Mouse (Mus musculus) megakaryocyte progenitor cell, adult 5-6 weeks (primary cell): Measurements from ENCODE around the gene Atg2b. TPM values are rescaled to one million over a fixed set of nuclear protein-coding genes. Genes with fewer than 3 reads are reported as not detected.

Experiments used
- ATAC-seq: replicated peaks from 2 replicates; pipeline ENCODE4 v1.8.0; 2016; ENCODE audit warnings: mild to moderate bottlenecking, moderate TSS enrichment, inconsistent platforms; ENCODE audit not compliant: poor library complexity
- total RNA-seq, 2 experiments: library from RNA; stranded (forward) in 1 of 2; stranded (reverse) in 1 of 2; fragments of 157-497, 149-512 nt in 1 of 2; fragments of 200-1000 nt in 1 of 2; gene quantifications; 2 replicates each; pipeline versions ENCODE4 v1.2.3 to v1.2.4; 2015 to 2017

Gene Atg2b
- total RNA-seq, 2 experiments from 2014 or later, result 20.2 to 34.3 TPM

DNA sequence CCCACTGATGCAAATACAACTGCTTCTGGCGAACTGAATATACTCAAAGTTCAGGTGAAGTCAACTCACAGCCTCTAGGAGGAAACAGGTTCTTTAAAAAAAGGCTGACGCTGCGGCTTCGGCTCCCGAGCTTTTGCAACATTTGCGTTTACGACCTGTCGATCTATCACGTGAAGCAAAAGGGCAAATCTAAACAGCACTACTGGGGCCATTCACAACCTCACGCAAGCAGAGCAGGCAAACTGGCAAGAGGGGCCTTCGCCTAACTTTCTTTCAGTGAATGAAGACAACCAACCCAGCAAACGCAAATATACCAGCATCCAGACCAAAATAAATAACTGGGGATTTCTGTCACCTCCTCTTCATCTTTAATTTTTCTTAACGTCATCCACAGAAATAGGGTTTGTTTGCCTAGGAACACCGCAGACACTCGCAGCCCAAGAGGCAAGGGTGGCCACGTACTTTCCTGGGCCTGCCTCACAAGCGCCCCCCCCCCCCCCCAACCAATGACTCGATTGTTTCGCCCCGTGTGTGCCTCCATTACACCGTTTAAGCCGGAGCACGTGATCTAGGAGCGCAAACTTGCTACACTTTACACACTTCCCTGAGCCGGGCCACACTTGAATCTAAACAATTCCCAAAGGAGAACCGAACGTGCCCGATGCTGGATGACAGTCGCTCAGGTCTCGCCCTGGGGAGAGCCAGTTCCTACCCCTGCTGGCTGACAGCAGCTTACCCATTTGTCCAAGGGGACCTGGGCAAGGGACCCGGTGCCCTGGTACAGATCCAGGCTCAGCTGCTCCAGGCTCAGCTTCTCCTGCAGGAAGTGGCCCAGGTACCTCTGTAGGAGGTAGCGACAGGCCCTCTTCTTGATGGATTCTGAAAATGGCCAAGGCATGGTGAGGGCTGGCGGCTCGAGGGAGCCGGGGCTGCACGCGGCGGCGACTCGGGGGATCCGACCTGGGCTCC lies 794 bp downstream of the Atg2b start, which contains the start of gene Gskip:
TSS of gene Gskip (plus strand) at position 897 of the 969 bp plus-strand sequence.
- peak; percentile 52 for ATAC-seq

GRCm38 (mm10) chr12:105678762-105679161 lies 6.2 kb downstream of the Atg2b start:
- ATAC-seq, result no peak

DNA sequence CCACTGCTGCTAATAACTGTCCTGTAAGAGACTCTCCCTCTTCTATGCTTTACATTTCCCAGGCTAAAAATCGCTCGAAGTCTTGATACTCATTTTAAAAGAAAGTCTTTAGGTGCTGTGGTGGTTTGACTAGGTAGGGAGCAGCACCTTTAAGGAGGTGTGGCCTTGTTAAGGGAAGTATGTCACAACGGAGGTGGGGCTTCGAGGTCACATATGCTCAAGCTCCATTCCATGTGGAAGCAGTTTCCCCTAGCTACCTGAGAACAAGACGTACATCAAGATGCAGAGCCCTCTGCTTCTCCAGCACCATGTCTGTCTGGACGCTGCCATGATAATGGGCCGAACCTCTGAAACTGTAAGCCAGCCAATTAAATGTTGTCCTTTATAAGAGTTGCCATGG lies 6.8 kb downstream of the Atg2b start:
- no peak for ATAC-seq

DNA sequence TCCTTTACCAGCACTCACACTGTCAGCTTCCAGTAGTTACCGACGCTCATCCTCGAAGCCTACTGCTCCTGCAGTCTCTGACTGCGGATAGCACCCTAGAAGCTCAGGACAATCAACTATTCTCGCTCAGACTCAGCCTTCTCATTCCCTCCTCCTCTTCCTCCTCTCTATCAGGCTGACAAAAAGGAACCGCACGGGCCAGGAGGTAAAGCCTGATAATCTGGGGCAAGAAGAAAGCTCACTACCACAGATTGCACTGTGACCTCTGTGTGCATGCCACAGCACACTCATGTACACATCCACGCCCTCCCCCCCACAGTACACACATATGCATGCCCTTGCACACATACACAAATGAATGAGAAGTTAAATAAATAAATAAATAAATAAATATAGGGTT lies 8.7 kb downstream of the Atg2b start:
- peak; percentile 81 for ATAC-seq

DNA sequence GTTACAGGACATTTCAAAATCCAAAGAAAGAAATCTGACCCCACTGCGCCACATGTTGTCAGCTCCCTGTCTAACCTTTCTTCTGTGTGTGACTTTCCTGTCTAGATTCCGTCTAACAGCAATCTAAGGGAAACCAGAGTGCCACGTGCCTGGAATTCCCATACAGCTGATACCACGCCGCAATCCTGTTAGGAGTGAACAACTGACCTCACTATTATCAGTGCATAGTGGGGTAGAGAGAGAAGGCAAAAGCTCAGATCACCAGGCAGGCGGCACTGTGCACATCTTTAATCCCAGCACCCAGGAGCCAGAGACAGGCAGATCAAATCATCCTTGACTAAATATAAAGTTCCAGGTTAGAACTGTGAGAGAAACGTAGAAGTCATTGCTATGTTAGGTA lies 29.2 kb downstream of the Atg2b start:
- no peak for ATAC-seq

GRCm38 (mm10) chr12:105642770-105643321 lies 42.2 kb downstream of the Atg2b start:
- no peak for ATAC-seq

DNA sequence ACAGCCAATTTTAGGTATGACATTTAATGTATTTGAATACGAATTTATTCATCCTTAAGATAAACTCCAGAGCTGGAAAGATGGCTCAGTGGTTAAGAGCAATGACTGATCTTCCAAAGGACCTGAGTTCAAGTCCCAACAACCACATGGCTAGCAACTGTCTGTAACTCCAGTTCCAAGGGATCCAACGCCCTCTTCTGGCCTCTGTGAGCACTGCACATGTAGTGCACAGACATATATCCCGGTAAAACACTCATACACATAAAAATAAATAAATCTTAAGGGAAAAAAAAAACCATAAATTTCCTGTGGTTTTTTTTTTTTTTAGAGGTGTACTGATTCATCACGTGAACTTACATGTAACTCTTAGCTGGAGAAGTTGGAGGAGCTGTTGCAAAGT lies 47.5 kb downstream of the Atg2b start:
- 0 out of 2 replicates have a peak, but pooled peaks have one; percentile 31 for ATAC-seq

GRCm38 (mm10) chr12:105636551-105636950 lies 48.5 kb downstream of the Atg2b start:
- no peak for ATAC-seq

GRCm38 (mm10) chr12:105634374-105635067 lies 50.5 kb downstream of the Atg2b start:
- no peak for ATAC-seq

DNA sequence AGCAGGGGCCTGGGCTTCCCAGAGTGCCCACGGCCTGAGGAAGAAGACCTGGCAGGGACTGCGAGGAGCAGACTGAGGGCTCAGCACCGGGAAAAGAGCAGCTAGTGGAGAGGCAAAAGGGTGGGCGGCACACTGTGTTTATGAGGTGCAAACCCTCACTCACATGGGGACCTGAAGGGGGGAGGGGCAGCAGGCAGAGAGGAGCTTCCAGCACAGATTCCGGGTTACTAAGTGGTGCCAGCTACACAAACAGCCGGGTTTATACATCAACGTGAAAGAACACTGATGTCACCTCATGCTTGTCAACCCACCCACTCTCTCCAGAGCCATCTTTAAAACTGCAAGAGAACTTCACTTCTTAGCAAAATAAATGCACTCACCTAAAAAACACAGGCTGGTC lies 59.2 kb downstream of the Atg2b start:
- no peak for ATAC-seq

GRCm38 (mm10) chr12:105622981-105623539 lies 62.0 kb downstream of the Atg2b start:
- ATAC-seq, result no peak

DNA sequence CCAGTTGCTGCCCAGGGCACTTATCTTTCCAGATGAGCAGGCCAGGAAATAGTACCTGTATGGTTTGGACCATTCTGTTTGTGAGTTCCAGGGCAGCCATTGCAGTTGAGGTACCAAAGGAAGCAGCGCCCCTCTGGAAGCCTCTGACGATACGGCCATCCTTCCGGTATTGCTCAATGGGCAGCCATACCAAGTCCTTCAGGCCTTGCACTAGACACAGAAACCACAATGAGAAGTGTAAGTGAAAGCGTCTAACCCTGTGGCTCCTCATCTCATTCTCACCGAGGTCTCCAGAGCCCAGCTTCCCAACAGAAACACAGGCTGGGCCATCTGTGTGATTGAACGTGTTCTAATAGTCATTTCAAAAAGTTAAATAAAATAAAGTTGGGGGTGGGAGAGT lies 63.0 kb downstream of the Atg2b start:
- peak; percentile 83 for ATAC-seq

GRCm38 (mm10) chr12:105613559-105613958 lies 71.5 kb downstream of the Atg2b start:
- no peak for ATAC-seq

- ATAC-seq, result peak; percentile 81
These were observed 73.3 kb downstream of the Atg2b start for GRCm38 (mm10) chr12:105611748-105612147.

GRCm38 (mm10) chr12:105611045-105611444 lies 74.0 kb downstream of the Atg2b start:
- ATAC-seq, result no peak

GRCm38 (mm10) chr12:105606881-105607280 lies 78.1 kb downstream of the Atg2b start:
- ATAC-seq, result no peak

DNA sequence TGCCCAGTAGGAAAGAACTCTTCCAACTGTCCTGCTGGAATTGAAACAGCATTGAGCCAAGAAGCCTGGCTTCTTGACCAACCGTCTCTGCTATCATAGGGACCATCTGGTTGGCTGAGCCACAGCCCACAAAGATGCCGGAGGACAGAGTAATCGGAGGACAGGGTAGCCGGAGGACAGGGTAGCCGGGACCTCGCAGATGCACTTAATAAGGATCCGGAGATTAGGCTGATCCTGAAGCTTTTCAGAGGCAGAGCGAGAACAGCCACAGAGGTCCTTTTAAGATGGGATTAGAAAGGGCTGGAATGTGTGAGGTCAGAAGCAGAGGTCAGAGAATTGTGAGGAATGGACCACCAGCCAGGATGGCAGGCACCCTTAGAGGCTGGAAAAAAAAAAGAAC lies 79.8 kb downstream of the Atg2b start:
- no peak for ATAC-seq

DNA sequence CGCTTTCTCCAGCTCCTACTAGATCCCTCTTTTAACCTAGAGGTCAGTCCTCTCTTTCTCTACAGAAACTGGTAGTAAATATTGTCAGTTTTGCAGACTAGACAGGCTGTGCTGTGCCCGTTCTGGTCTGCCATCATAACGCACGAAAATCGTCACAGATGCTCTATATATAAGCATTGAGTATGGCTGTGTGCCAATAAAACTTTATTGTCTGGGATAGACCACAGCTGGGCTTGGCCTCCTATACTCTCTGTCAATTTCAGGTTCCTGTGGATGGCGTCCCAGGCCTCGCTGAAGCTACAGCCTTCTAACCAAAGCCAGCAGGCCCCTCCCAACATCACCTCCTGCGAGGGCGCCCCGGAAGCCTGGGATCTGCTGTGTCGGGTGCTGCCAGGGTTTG lies 81.1 kb downstream of the Atg2b start:
- no peak for ATAC-seq

DNA sequence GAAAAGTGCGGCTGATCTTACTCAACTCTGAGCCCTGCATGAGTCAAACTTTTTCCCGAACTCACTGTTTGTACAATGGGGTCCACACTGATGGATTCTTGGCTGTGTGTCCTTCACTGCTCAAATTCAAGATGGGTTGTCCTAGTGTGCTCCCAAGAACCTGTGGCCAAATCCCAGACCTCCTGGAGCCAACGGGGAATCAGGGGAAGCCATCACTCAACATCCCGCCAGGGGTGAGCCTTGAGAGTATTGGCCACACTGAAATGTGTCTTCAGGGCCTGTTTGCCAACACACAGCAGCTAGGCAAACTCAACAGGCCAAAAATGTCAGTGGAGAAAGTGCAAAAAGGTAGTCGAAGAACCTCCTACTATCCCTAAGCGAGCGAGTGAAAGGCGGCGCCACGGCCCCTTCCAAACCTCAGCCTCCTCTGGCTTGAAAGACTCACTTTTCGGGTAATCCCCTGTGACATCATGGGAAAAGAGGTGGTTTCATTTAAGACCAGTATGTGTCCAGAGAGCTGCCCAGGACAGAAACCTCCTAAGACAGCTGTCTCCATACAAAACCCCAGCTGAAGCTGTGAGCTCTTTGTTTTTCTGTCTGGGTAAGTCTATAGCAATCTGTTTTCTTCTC lies 82.3 kb downstream of the Atg2b start, which contains the start of gene Bdkrb1:
TSS of gene Bdkrb1 (plus strand) at position 505 of the 630 bp plus-strand sequence.
- ATAC-seq, result no peak

DNA sequence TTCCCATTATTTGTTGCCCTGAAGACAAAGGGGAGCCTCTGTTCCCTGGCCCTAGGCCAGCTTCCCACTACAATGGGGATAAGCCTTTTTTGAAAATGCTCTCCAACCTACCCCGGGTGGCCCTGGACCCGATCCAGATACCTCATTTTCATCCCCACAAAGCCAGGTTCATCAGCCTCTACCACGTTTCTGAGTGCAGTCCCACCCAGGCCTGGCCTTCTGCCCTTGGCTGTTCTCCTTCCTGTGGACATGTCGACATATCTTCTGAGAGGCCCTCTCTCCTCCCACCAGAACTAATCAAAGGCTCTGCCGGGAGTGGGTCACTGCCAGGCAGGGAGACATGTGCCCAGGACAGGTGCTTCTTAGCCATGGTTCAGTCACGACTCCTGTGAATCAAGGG lies 83.4 kb downstream of the Atg2b start:
- ATAC-seq, result no peak

- ATAC-seq, result no peak
These were observed 85.9 kb downstream of the Atg2b start for GRCm38 (mm10) chr12:105599098-105599497.
